Mouse (Mus musculus): ENCODE measurements around the gene Kmt2c.

- TF ChIP-seq CTCF (IDR thresholded peaks at IDR 0.05; ENCODE audit: low read depth): no peak
- no peak for TF ChIP-seq EP300 (optimal IDR thresholded peaks at IDR 0.05)
These were observed 244.1 kb downstream of the Kmt2c start for GRCm38 (mm10) chr5:25254491-25254890.

All from stomach, postnatal 0 days (tissue).